Mouse (Mus musculus) kidney, adult 18-20 months (tissue): Measurements from ENCODE around the gene Gm8909.
"Not testable (repeated sequence)": the region's sequence is repeated elsewhere in the genome, so short reads cannot be mapped to it uniquely, and the experiment has no call there.

ENCODE experiments used
- DNase-seq: peaks from one replicate; pipeline ENCODE4 v3.0.0; 2021

Gene Gm8909

GRCm38 (mm10) chr17:36161129-36162051 lies 6.9 kb downstream of the Gm8909 start:
- no peak for DNase-seq

GRCm38 (mm10) chr17:36158264-36158663 lies 10.1 kb downstream of the Gm8909 start:
- not testable (repeated sequence) for DNase-seq

- not testable (repeated sequence) for DNase-seq
Observed at GRCm38 (mm10) chr17:36157782-36158181, 10.6 kb downstream of the Gm8909 start.

GRCm38 (mm10) chr17:36154271-36155149 lies 13.8 kb downstream of the Gm8909 start:
- no peak for DNase-seq

GRCm38 (mm10) chr17:36151200-36151599 lies 17.1 kb downstream of the Gm8909 start:
- not testable (repeated sequence) for DNase-seq

- not testable (repeated sequence) for DNase-seq
Observed at GRCm38 (mm10) chr17:36148468-36148867, 19.9 kb downstream of the Gm8909 start.

GRCm38 (mm10) chr17:36146937-36147336 lies 21.4 kb downstream of the Gm8909 start:
- not testable (repeated sequence) for DNase-seq

GRCm38 (mm10) chr17:36145861-36146156 lies 22.5 kb downstream of the Gm8909 start:
- not testable (repeated sequence) for DNase-seq

- DNase-seq = no peak
Observed at GRCm38 (mm10) chr17:36145111-36145860, 23.1 kb downstream of the Gm8909 start.

GRCm38 (mm10) chr17:36136299-36136848 lies 32.0 kb downstream of the Gm8909 start:
- not testable (repeated sequence) for DNase-seq

GRCm38 (mm10) chr17:36135421-36136231 lies 32.7 kb downstream of the Gm8909 start:
- not testable (repeated sequence) for DNase-seq

- DNase-seq = no peak
Observed at GRCm38 (mm10) chr17:36131516-36132265, 36.6 kb downstream of the Gm8909 start.

- peak; percentile 42 for DNase-seq
Observed at GRCm38 (mm10) chr17:36128968-36129817, 39.1 kb downstream of the Gm8909 start, which contains the start of gene Gm7030. TSS of gene Gm7030 (minus strand) at chr17:36129425.

GRCm38 (mm10) chr17:36128525-36128924 lies 39.8 kb downstream of the Gm8909 start:
- DNase-seq = not testable (repeated sequence)

GRCm38 (mm10) chr17:36124111-36124510 lies 44.2 kb downstream of the Gm8909 start:
- not testable (repeated sequence) for DNase-seq

- peak; percentile 40 for DNase-seq
Observed at GRCm38 (mm10) chr17:36121352-36122020, 46.9 kb downstream of the Gm8909 start, which contains the start of gene Gm19684. TSS of gene Gm19684 (plus strand) at chr17:36121678.

GRCm38 (mm10) chr17:36120839-36121238 lies 47.5 kb downstream of the Gm8909 start:
- not testable (repeated sequence) for DNase-seq

- DNase-seq = not testable (repeated sequence)
Observed at GRCm38 (mm10) chr17:36116545-36116944, 51.8 kb downstream of the Gm8909 start.
